Mouse (Mus musculus): ENCODE results near the gene 1700037H04Rik. TPM values are rescaled to one million over a fixed set of nuclear protein-coding genes. Genes with fewer than 3 reads are reported as not detected.

Gene 1700037H04Rik
- total RNA-seq, 2 experiments from 2014 or later: 11.1 to 12.2 TPM

Other genes with a start within 250 kb of the 1700037H04Rik start
- 1 to 10 TPM; 5.1 to 8.0 TPM for gene Gfra4, start 117.0 kb downstream of the 1700037H04Rik start, total RNA-seq (2021)
- gene Adam33, start 96.3 kb downstream of the 1700037H04Rik start, total RNA-seq (2021): 1 to 10 TPM; 1.1 to 3.0 TPM
- 1 to 10 TPM; 1.3 to 1.5 TPM for gene Siglec1, start 73.3 kb downstream of the 1700037H04Rik start, total RNA-seq (2021)
- 10 to 100 TPM; 42.9 to 48.2 TPM for gene Hspa12b, start 32.8 kb downstream of the 1700037H04Rik start, total RNA-seq (2021)
- not detected for gene Gm11037, start 26.6 kb downstream of the 1700037H04Rik start, total RNA-seq (2021)
- gene Cenpb, start 20.0 kb upstream of the 1700037H04Rik start, total RNA-seq (2021): 10 to 100 TPM; 60.6 to 61.0 TPM
- gene Cdc25b, start 26.9 kb upstream of the 1700037H04Rik start, total RNA-seq (2021): 10 to 100 TPM; 12.2 to 14.4 TPM
- gene Spef1, start 27.2 kb upstream of the 1700037H04Rik start, total RNA-seq (2021): 1 to 10 TPM; 7.6 to 8.3 TPM
- 10 to 100 TPM; 37.3 to 40.8 TPM for gene Ap5s1, start 47.0 kb upstream of the 1700037H04Rik start, total RNA-seq (2021)
- gene Mavs, start 74.0 kb upstream of the 1700037H04Rik start, total RNA-seq (2021): 10 to 100 TPM; 52.1 to 54.8 TPM
- gene Pank2, start 102.4 kb upstream of the 1700037H04Rik start, total RNA-seq (2021): 10 to 100 TPM; 27.2 to 28.2 TPM
- gene Rnf24, start 192.8 kb upstream of the 1700037H04Rik start, total RNA-seq (2021): 1 to 10 TPM; 3.4 to 3.9 TPM

All from heart, postnatal 14 days (tissue).